Mouse (Mus musculus) liver, embryonic 14.5 days (tissue): Measurements from ENCODE around the gene Strbp.
"Not testable (repeated sequence)": the region's sequence is repeated elsewhere in the genome, so short reads cannot be mapped to it uniquely, and the experiment has no call there.

Experiments
- CTCF ChIP-seq: IDR thresholded peaks from 2 replicates; pipeline ENCODE4 v1.5.1; 2016; ENCODE audit warnings: antibody characterized with exemption, low read depth, control low read depth
- EP300 ChIP-seq: IDR thresholded peaks from 2 replicates; pipeline ENCODE4 v1.6.1; 2016; ENCODE audit warnings: antibody characterized with exemption, low read depth

- not testable (repeated sequence) for TF ChIP-seq EP300, CTCF
Measured at GRCm38 (mm10) chr2:37505856-37506255, 197.8 kb downstream of the Strbp start.
